Mouse (Mus musculus): ENCODE data around the gene Cbx2.

- TF ChIP-seq GATA1 (IDR thresholded peaks at IDR 0.05; ENCODE audit: low read depth, low read length) (no peak), CTCF (IDR thresholded peaks at IDR 0.05 in 2 of 3, conservative IDR thresholded peaks at IDR 0.05 in 1 of 3; ENCODE audit: control insufficient read depth in 1 of 3, insufficient read depth in 1 of 3, low read depth in 2 of 3, low read length in 3 of 3, poor library complexity in 1 of 3, severe bottlenecking in 1 of 3) (no peak), POLR2A (IDR thresholded peaks at IDR 0.05; ENCODE audit: control insufficient read depth in 1 of 2, insufficient read depth in 1 of 2, low read depth in 1 of 2, low read length in 2 of 2, poor library complexity in 1 of 2) (no peak), USF2 (IDR thresholded peaks at IDR 0.05; ENCODE audit: borderline replicate concordance in 1 of 2, insufficient read depth in 1 of 2, low read depth in 1 of 2, low read length in 2 of 2) (no peak), USF1 (IDR thresholded peaks at IDR 0.05; ENCODE audit: low read depth, low read length) (no peak), TCF12 (IDR thresholded peaks at IDR 0.05; ENCODE audit: low read depth, low read length) (no peak), SMC3 (IDR thresholded peaks at IDR 0.05; ENCODE audit: low read depth, low read length) (no peak), TBP (IDR thresholded peaks at IDR 0.05; ENCODE audit: low read depth, low read length) (no peak), NRF1 (IDR thresholded peaks at IDR 0.05; ENCODE audit: insufficient read depth, low read depth, low read length, poor library complexity, severe bottlenecking) (no peak), POLR2AphosphoS2 (IDR thresholded peaks at IDR 0.05; ENCODE audit: low read length) (no peak)
These were observed 22.0 kb downstream of the Cbx2 start for GRCm38 (mm10) chr11:119044551-119045337.
